Mouse (Mus musculus): ENCODE measurements around the gene Zfp292. TPM values are rescaled to one million over a fixed set of nuclear protein-coding genes. Genes with fewer than 3 reads are reported as not detected.
A peak's percentile ranks its signal among the peaks of the same experiment; 100 is the strongest.
"Not testable (repeated sequence)": the region's sequence is repeated elsewhere in the genome, so short reads cannot be mapped to it uniquely, and the experiment has no call there.

Gene Zfp292
- polyA plus RNA-seq, 2 experiments: 11.9 to 23.2 TPM

- 35% methylated on average over 3 of the region's 3 CpGs for WGBS
- no peak overlapping the region for H3K9ac ChIP-seq (ENCODE audit: low read depth, low read length, severe bottlenecking)
- H3K9me3 ChIP-seq (ENCODE audit: control insufficient read depth, low read length): no peaks in the 10 kb centered on the region
- H3K36me3 ChIP-seq (ENCODE audit: control insufficient read depth, insufficient read depth, low read length): no peaks in the 10 kb centered on the region
- H3K27me3 ChIP-seq (ENCODE audit: control insufficient read depth, insufficient read depth, low read length): no peaks in the 10 kb centered on the region
- no peak for ATAC-seq (ENCODE audit: low FRiP score, low read depth)
- no peak overlapping the region for H3K4me3 ChIP-seq (replicated peaks; ENCODE audit: low read length)
- DNase-seq (ENCODE audit: low spot score): no peak
- H3K4me1 ChIP-seq (ENCODE audit: control insufficient read depth, insufficient read depth, low read length): no peaks in the 10 kb centered on the region
- H3K27ac ChIP-seq (replicated peaks; ENCODE audit: low read depth, low read length): no peak overlapping the region
- no peak for TF ChIP-seq POLR2A (IDR thresholded peaks at IDR 0.05; ENCODE audit: borderline replicate concordance, extremely low read depth, insufficient read depth, insufficient read length)
- no peak overlapping the region for H3K4me2 ChIP-seq (replicated peaks; ENCODE audit: low read depth, low read length, severe bottlenecking)
These were observed 28.6 kb upstream of the Zfp292 start for GRCm38 (mm10) chr4:34911401-34911800.

DNA sequence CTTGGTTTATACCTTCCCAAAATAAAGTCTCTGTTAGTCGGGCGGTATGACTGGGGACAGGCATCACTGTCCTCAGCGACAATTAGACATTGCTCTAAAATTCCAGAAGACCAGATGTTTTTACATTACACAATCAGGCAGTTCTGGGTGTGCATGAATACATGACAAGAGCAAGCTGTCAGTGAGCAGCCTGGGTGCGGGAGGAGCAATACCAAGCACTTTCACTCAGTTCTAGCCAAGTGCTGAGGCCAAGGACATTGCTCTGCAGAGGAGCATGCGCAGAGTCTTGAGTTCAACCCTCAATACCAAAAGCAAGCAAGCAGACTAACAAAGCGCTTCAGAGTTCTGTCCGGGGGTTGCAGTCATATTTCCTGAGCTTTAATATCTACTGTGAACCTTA, 25.4 kb upstream of the Zfp292 start:
- H3K4me3 ChIP-seq (replicated peaks; ENCODE audit: low read length): no peak overlapping the region
- no peak overlapping the region for H3K27ac ChIP-seq (replicated peaks; ENCODE audit: low read depth, low read length)
- H3K27me3 ChIP-seq (ENCODE audit: control insufficient read depth, insufficient read depth, low read length): no peaks in the 10 kb centered on the region
- H3K9ac ChIP-seq (ENCODE audit: low read depth, low read length, severe bottlenecking): no peak overlapping the region
- no peaks in the 10 kb centered on the region for H3K4me1 ChIP-seq (ENCODE audit: control insufficient read depth, insufficient read depth, low read length)
- no peaks in the 10 kb centered on the region for H3K36me3 ChIP-seq (ENCODE audit: control insufficient read depth, insufficient read depth, low read length)
- TF ChIP-seq POLR2A (IDR thresholded peaks at IDR 0.05; ENCODE audit: borderline replicate concordance, extremely low read depth, insufficient read depth, insufficient read length): no peak
- H3K4me2 ChIP-seq (replicated peaks; ENCODE audit: low read depth, low read length, severe bottlenecking): no peak overlapping the region
- DNase-seq (ENCODE audit: low spot score): no peak
- ATAC-seq (ENCODE audit: low FRiP score, low read depth): no peak
- 87% methylated on average over 7 of the region's 7 CpGs for WGBS
- no peaks in the 10 kb centered on the region for H3K9me3 ChIP-seq (ENCODE audit: control insufficient read depth, low read length)

- no peaks in the 10 kb centered on the region for H3K4me1 ChIP-seq (ENCODE audit: control insufficient read depth, insufficient read depth, low read length)
- WGBS: 29% methylated on average over 14 of the region's 14 CpGs
- ATAC-seq (ENCODE audit: low FRiP score, low read depth): no peak
- no peak overlapping the region for H3K4me3 ChIP-seq (replicated peaks; ENCODE audit: low read length)
- H3K27ac ChIP-seq (replicated peaks; ENCODE audit: low read depth, low read length): no peak overlapping the region
- peak; percentile 16 for DNase-seq (ENCODE audit: low spot score)
- no peaks in the 10 kb centered on the region for H3K36me3 ChIP-seq (ENCODE audit: control insufficient read depth, insufficient read depth, low read length)
- no peak overlapping the region for H3K4me2 ChIP-seq (replicated peaks; ENCODE audit: low read depth, low read length, severe bottlenecking)
- TF ChIP-seq POLR2A (IDR thresholded peaks at IDR 0.05; ENCODE audit: borderline replicate concordance, extremely low read depth, insufficient read depth, insufficient read length): no peak
- no peak overlapping the region for H3K9ac ChIP-seq (ENCODE audit: low read depth, low read length, severe bottlenecking)
- no peaks in the 10 kb centered on the region for H3K9me3 ChIP-seq (ENCODE audit: control insufficient read depth, low read length)
- H3K27me3 ChIP-seq (ENCODE audit: control insufficient read depth, insufficient read depth, low read length): no peaks in the 10 kb centered on the region
These were observed 24.3 kb upstream of the Zfp292 start for GRCm38 (mm10) chr4:34907026-34907425.

- DNase-seq (ENCODE audit: low spot score) (no peak), ATAC-seq (ENCODE audit: low FRiP score, low read depth) (no peak)
- no peak for TF ChIP-seq POLR2A (IDR thresholded peaks at IDR 0.05; ENCODE audit: borderline replicate concordance, extremely low read depth, insufficient read depth, insufficient read length)
- 75% methylated on average over 4 of the region's 4 CpGs for WGBS
- Histone ChIP-seq H3K4me1 (ENCODE audit: control insufficient read depth, insufficient read depth, low read length) (no peaks in the 10 kb centered on the region), H3K27ac (replicated peaks; ENCODE audit: low read depth, low read length) (no peak overlapping the region), H3K4me2 (replicated peaks; ENCODE audit: low read depth, low read length, severe bottlenecking) (no peak overlapping the region), H3K4me3 (replicated peaks; ENCODE audit: low read length) (no peak overlapping the region), H3K9ac (ENCODE audit: low read depth, low read length, severe bottlenecking) (no peak overlapping the region), H3K9me3 (ENCODE audit: control insufficient read depth, low read length) (no peaks in the 10 kb centered on the region), H3K27me3 (ENCODE audit: control insufficient read depth, insufficient read depth, low read length) (no peaks in the 10 kb centered on the region), H3K36me3 (ENCODE audit: control insufficient read depth, insufficient read depth, low read length) (no peaks in the 10 kb centered on the region)
These were observed 23.4 kb upstream of the Zfp292 start for GRCm38 (mm10) chr4:34906151-34906550.

DNA sequence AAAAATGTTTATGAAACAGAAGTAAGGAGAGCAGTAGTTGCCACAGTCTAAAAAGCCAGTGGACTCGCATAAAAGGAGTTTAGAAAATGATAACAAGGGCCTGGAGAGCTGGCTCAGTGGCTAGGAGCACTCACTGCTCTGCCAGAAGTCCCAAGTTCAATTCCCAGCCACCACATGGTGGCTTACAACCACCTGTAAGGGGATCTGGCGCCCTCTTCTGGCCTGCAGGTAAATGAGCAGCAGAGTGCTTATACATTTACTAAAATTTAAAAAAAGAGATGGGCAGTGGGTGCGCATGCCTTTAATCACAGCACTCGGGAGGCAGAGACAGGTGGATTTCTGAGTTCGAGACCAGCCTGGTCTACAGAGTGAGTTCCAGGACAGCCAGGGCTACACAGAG, 22.6 kb upstream of the Zfp292 start:
- WGBS: 63% methylated on average over 5 of the region's 5 CpGs

GRCm38 (mm10) chr4:34901582-34901981, 18.8 kb upstream of the Zfp292 start:
- 73% methylated on average over 3 of the region's 3 CpGs for WGBS
- not testable (repeated sequence) for DNase-seq (ENCODE audit: low spot score); H3K27me3 ChIP-seq (ENCODE audit: control insufficient read depth, insufficient read depth, low read length); ATAC-seq (ENCODE audit: low FRiP score, low read depth); H3K9ac ChIP-seq (ENCODE audit: low read depth, low read length, severe bottlenecking); H3K27ac ChIP-seq (replicated peaks; ENCODE audit: low read depth, low read length); H3K4me3 ChIP-seq (replicated peaks; ENCODE audit: low read length); H3K36me3 ChIP-seq (ENCODE audit: control insufficient read depth, insufficient read depth, low read length); H3K9me3 ChIP-seq (ENCODE audit: control insufficient read depth, low read length); H3K4me1 ChIP-seq (ENCODE audit: control insufficient read depth, insufficient read depth, low read length); H3K4me2 ChIP-seq (replicated peaks; ENCODE audit: low read depth, low read length, severe bottlenecking)

More for the DNA sequence above, 22.6 kb upstream of the Zfp292 start:
- Histone ChIP-seq H3K9ac (ENCODE audit: low read depth, low read length, severe bottlenecking) (no peak overlapping the region), H3K4me2 (replicated peaks; ENCODE audit: low read depth, low read length, severe bottlenecking) (no peak overlapping the region), H3K27me3 (ENCODE audit: control insufficient read depth, insufficient read depth, low read length) (no peaks in the 10 kb centered on the region), H3K36me3 (ENCODE audit: control insufficient read depth, insufficient read depth, low read length) (no peaks in the 10 kb centered on the region), H3K9me3 (ENCODE audit: control insufficient read depth, low read length) (no peaks in the 10 kb centered on the region), H3K4me3 (replicated peaks; ENCODE audit: low read length) (no peak overlapping the region), H3K4me1 (ENCODE audit: control insufficient read depth, insufficient read depth, low read length) (no peaks in the 10 kb centered on the region), H3K27ac (replicated peaks; ENCODE audit: low read depth, low read length) (no peak overlapping the region)
- no peak for ATAC-seq (ENCODE audit: low FRiP score, low read depth)
- DNase-seq (ENCODE audit: low spot score): no peak
- TF ChIP-seq POLR2A (IDR thresholded peaks at IDR 0.05; ENCODE audit: borderline replicate concordance, extremely low read depth, insufficient read depth, insufficient read length): no peak

All from limb, embryonic 14.5 days (tissue).